Mouse (Mus musculus): ENCODE results near the gene Pdcl2.
A peak's percentile ranks its signal among the peaks of the same experiment; 100 is the strongest.

Pdcl2 gene

GRCm38 (mm10) chr5:76330953-76331352, at the start of gene Pdcl2:
TSS of gene Pdcl2 (minus strand) at chr5:76331156.
- DNase-seq (ENCODE audit: low read depth) = no peak

- no peak for DNase-seq (ENCODE audit: low read depth)
These were observed 48.3 kb upstream of the Pdcl2 start for GRCm38 (mm10) chr5:76379216-76379615.

GRCm38 (mm10) chr5:76369215-76369840, 38.4 kb upstream of the Pdcl2 start:
- no peak for DNase-seq (ENCODE audit: low read depth)

- DNase-seq (ENCODE audit: low read depth) = no peak
These were observed 34.5 kb upstream of the Pdcl2 start for GRCm38 (mm10) chr5:76365406-76365805.

- DNase-seq (ENCODE audit: low read depth) = no peak
These were observed 32.6 kb upstream of the Pdcl2 start, which contains the start of gene Nmu for GRCm38 (mm10) chr5:76363453-76364104. TSS of gene Nmu (minus strand) at chr5:76363788.

- DNase-seq (ENCODE audit: low read depth) = no peak
These were observed 29.8 kb upstream of the Pdcl2 start for GRCm38 (mm10) chr5:76360786-76361185.

- DNase-seq (ENCODE audit: low read depth) = no peak
These were observed 29.1 kb upstream of the Pdcl2 start for GRCm38 (mm10) chr5:76360057-76360456.

- no peak for DNase-seq (ENCODE audit: low read depth)
These were observed 21.1 kb upstream of the Pdcl2 start for GRCm38 (mm10) chr5:76351953-76352611.

GRCm38 (mm10) chr5:76351537-76351936, 20.6 kb upstream of the Pdcl2 start:
- DNase-seq (ENCODE audit: low read depth) = no peak

GRCm38 (mm10) chr5:76346137-76346536, 15.2 kb upstream of the Pdcl2 start:
- DNase-seq (ENCODE audit: low read depth) = no peak

GRCm38 (mm10) chr5:76340931-76341330, 10.0 kb upstream of the Pdcl2 start:
- DNase-seq (ENCODE audit: low read depth) = no peak

- DNase-seq (ENCODE audit: low read depth) = peak; percentile 34
These were observed 6.1 kb upstream of the Pdcl2 start for GRCm38 (mm10) chr5:76337100-76337499.

GRCm38 (mm10) chr5:76333833-76334232, 2.9 kb upstream of the Pdcl2 start:
- no peak for DNase-seq (ENCODE audit: low read depth)

GRCm38 (mm10) chr5:76327296-76327695, 3.7 kb downstream of the Pdcl2 start:
- DNase-seq (ENCODE audit: low read depth) = no peak

GRCm38 (mm10) chr5:76325113-76325512, 5.8 kb downstream of the Pdcl2 start:
- no peak for DNase-seq (ENCODE audit: low read depth)

GRCm38 (mm10) chr5:76321249-76322196, 9.4 kb downstream of the Pdcl2 start:
- DNase-seq (ENCODE audit: low read depth) = no peak

- DNase-seq (ENCODE audit: low read depth) = no peak
These were observed 22.8 kb downstream of the Pdcl2 start for GRCm38 (mm10) chr5:76308206-76308605.

- DNase-seq (ENCODE audit: low read depth) = no peak
These were observed 24.7 kb downstream of the Pdcl2 start for GRCm38 (mm10) chr5:76306261-76306660.

GRCm38 (mm10) chr5:76305616-76306015, 25.3 kb downstream of the Pdcl2 start:
- no peak for DNase-seq (ENCODE audit: low read depth)

GRCm38 (mm10) chr5:76304452-76305341, 26.3 kb downstream of the Pdcl2 start, which contains the start of gene Clock:
TSS of gene Clock (minus strand) at chr5:76304792.
- DNase-seq (ENCODE audit: low read depth) = peak; percentile 90
